Mouse (Mus musculus): ENCODE results near the gene Mpdu1. TPM values are rescaled to one million over a fixed set of nuclear protein-coding genes. Genes with fewer than 3 reads are reported as not detected.
A peak's percentile ranks its signal among the peaks of the same experiment; 100 is the strongest.

The Mpdu1 gene
- total RNA-seq, 1 experiment from 2014 or later, result 137 TPM

DNA sequence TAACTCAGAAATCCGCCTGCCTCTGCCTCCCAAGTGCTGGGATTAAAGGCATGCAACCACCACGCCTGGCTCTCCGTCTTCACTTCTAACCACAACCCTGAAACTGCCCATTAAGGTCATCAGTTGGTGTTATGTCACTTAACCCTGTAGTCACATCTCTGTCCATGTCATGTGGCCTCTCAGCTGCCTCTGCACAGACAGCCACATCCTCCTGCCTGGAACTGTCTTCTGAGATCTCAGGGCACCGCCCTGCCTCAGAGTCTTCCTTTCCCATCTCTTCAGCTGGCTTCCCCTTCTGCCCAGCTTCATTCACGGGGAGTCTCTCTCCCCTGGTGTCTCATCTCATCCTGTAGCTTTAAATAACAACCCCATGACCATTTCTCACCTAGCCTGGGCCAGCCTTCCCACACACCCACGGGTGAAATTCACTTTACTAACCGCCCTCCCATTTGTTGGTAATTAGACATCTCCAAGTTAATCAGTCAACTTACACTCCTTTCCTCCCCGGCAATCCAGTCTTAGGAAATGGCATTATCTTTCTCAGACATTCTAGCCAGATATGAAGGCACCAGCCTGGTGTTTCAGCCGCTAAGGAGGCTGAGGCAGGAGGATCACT lies 29.9 kb upstream of the Mpdu1 start:
- DNase-seq, result no peak

DNA sequence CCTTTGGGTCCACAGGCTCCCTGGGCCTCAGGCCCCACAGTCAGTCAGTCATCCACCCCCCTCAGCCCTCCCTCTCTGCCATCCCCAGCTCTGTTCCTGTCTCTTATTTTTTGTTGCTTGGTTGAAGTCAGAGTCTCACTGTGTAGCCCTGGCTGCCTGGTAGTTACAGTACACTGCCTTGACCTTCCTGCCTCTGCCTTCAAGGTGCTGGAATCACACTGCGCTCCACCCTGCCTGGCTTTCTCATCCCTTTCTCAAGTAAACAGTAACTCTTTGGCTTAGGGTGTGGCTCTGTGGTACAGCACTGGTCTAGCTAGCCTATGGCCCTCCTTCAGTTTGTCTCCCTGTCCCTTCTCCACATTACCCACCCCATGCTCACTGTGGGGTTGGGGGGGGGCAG lies 27.4 kb upstream of the Mpdu1 start:
- no peak for DNase-seq

GRCm38 (mm10) chr11:69687061-69687460 lies 24.6 kb upstream of the Mpdu1 start:
- DNase-seq, result no peak

GRCm38 (mm10) chr11:69686377-69686776 lies 23.9 kb upstream of the Mpdu1 start:
- DNase-seq, result peak; percentile 71

DNA sequence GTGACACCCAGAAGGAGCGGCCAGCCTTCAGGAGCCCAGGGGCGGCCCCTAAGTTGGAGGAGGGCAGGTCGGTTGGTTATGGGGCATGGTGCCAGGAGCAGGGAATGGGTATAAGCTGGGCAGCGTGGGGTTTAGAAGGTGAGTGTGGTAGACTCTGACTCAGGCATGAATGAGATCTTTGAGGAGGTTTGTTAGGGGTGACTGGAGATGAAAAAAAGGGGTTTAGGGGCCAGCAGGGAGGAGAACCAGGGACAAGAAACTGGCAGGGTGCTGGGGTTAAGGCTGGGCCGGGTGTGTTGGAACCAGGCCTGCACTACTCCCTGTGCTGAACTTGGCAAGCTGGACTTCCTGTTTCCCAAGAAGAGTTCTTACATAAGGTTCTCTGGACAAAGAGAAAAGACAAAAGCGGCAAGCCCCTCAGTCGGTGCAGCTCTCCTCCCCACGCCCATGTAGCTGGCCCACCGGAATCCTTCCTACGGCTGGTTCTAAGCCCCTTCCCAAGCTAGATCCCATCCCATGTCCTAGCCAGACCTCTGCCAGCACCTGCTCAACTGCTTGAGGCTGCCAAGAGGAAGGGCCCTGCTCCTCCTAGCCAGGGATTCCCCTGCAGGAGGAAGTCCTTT lies 23.2 kb upstream of the Mpdu1 start, which contains the start of gene Tnfsf13:
Tnfsf13 (minus strand) TSS at position 259 of the 623 bp plus-strand sequence.
- DNase-seq, result peak; percentile 55

DNA sequence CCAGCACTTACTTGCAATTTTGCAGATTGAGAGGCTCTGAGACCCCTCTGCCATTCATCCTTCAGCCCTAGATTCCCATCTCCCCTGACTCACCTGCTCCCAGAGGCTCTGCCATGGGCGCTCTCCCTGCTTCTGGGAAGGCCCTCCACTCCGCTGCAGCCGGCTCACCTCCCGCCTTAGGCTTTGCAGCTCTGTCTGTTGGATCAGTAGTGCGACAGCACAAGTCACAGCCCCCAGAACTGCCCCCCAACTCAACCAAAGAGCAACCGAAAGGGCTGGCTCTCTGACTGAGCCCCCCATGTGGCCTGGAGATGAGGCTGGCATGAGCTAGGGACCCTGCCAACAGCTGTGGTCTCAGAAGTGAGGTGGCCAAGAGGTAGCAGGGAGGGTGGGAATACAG lies 22.5 kb upstream of the Mpdu1 start:
- DNase-seq, result no peak

GRCm38 (mm10) chr11:69684128-69684745 lies 21.8 kb upstream of the Mpdu1 start:
- no peak for DNase-seq

- DNase-seq, result no peak
These were observed 21.1 kb upstream of the Mpdu1 start for GRCm38 (mm10) chr11:69683576-69683975.

- DNase-seq, result peak; percentile 84
These were observed 20.5 kb upstream of the Mpdu1 start for GRCm38 (mm10) chr11:69682840-69683533.

- DNase-seq, result no peak
These were observed 19.9 kb upstream of the Mpdu1 start for GRCm38 (mm10) chr11:69682209-69682839.

DNA sequence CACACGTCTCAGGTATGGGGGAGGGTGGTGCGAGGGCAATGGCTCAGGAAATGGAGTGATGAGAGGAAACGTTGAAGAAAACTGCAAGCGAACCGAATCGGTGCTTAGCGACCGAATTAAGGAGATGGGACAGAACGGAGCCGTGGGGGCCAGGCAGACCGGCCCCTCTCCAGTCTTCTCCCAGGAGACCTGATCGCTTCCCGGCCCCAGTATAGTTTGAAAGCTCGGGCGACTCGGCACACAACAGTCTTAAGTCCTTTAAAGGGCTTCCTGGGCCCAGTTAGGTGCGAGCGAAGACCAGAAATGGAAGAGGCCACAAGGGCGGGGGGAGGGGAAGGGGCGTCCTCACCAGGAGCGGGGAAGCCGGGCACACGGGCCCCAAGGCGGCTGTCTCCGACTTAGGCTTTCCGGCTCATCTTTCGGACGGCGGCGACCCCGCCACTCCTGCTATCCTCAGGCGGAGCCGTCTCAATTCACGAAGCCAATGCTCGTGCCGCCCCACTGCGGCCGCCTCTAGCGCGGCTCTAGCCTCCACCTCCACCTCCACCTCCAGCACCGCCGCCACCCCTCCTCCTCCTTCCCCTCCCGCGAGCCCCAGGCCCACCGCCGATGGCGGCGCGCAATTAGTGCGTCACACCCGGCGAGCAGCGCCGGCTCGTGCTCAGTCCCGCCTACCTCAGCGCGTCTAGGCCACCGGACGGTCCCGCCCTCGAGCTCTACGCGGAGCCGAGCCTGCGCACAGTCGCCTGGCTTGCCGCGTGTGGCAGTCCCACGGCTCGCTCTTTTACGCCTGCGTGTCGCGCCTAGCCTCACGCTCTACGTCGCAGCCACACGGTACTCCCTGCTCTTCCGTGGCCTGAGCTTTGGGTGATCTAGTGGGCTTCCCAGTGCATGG lies 19.1 kb upstream of the Mpdu1 start, which contains the start of gene Senp3:
Senp3 (minus strand) TSS at position 771 of the 895 bp plus-strand sequence.
- DNase-seq, result peak; percentile 97

- DNase-seq, result no peak
These were observed 17.9 kb upstream of the Mpdu1 start for GRCm38 (mm10) chr11:69680136-69680855.

DNA sequence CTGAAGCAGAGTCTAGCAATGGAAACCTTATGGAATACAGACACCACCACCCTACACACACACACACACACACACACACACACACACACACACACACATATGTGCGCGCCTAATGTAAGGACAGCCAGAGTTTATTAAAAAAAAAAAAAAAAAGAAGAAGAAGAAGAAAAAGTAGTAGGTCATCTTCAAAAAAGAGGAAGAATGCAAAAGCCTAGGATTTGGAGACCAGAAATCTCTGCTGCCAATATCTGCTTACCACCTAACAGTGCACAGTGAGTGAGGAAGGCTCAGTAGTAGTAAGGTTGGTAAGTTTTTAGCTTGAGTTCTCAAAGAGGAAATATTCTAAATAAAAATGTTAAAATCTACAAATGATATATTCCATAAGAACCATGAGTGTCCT lies 16.7 kb upstream of the Mpdu1 start:
- no peak for DNase-seq

- peak; percentile 98 for DNase-seq
These were observed 9.8 kb upstream of the Mpdu1 start, which contains the start of gene Eif4a1 for GRCm38 (mm10) chr11:69672211-69672706. Gene Eif4a1, minus strand, starts transcription at chr11:69672423.

DNA sequence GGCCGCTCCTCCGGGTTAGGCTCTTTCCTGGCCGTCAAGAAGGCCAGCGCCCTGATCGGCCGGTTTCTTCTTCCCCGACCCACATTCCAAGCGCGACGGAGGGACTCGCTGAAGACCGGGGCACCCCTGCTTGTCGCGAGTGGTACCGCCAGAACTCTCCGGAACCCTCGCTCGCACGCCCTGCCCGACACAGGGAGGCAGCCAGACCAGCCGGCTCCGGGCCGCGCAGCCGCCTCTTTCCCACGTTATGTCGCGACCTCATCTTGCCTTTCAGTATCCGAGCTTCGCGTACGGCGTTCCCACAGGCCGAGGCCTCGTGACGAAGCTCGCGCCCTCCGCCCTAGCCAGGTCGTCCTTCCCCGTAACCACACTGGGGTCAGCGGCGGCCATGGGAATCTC lies 9.3 kb upstream of the Mpdu1 start:
- DNase-seq, result no peak

DNA sequence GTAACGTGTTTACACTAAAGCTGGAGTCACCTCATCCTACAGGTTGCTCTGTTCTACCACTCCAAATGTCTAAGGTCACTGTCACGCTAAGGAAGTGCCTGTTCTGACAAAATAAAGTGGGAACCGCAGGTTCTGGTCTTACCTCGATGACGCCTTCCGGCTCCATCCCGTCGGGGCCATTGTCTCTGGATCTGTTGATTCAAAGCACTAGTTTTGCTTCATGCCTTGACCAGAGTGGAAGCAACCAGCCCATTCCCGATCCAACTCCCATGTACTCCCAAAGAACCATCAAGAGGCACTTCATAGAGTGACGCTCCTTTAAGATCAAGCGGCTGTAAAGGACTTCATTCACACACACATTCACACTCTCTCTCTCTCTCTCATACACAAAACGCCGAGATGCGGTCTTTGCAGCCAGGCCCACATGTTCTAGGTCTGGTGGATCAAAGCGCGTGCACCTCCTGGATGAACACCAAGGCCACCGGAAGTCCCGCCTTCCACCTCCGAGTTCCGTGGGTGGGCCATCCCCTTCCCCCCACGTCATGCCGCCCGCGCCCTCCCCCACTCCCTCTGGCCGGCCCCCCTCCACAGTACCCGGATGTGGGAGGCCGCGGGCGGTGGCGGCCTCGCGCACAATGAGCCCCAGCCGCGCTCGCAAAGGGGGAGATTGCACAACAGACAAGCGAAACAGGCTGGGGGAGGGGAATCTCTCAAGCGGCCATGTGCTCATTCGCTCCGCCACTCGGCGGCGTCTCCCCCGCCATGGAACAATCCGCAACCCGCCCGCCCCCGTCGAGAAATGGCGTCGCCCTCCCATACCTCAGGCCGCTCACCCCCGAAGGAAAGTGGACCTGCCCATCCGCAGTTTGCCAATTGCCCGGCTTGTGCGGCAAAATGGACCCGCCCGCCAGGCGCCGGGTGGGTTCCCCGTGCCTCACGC lies 8.6 kb upstream of the Mpdu1 start:
- DNase-seq, result peak; percentile 98

- DNase-seq, result no peak
These were observed 4.2 kb upstream of the Mpdu1 start for GRCm38 (mm10) chr11:69666665-69667005.

GRCm38 (mm10) chr11:69665961-69666664 lies 3.7 kb upstream of the Mpdu1 start, which contains the start of gene Cd68:
Gene Cd68, minus strand, starts transcription at chr11:69666153.
- DNase-seq, result no peak
